Mouse (Mus musculus): ENCODE measurements around the gene Gbgt1.

GRCm38 (mm10) chr2:28552301-28552700 lies 55.6 kb downstream of the Gbgt1 start:
- TF ChIP-seq USF1 (IDR thresholded peaks at IDR 0.05; ENCODE audit: low read depth), result no peak
- TF ChIP-seq POLR2A (IDR thresholded peaks at IDR 0.05; ENCODE audit: insufficient read length, low read depth), result no peak
- TF ChIP-seq MYOD1 (IDR thresholded peaks at IDR 0.05; ENCODE audit: control insufficient read depth in 1 of 3, insufficient read length in 2 of 3, low read depth in 2 of 3), result no peak
- TF ChIP-seq CEBPB (IDR thresholded peaks at IDR 0.05; ENCODE audit: insufficient read depth, poor library complexity, severe bottlenecking), result no peak
- no peak for TF ChIP-seq TCF12 (IDR thresholded peaks at IDR 0.05; ENCODE audit: insufficient read depth, poor library complexity, severe bottlenecking)
- TF ChIP-seq MAX (IDR thresholded peaks at IDR 0.05; ENCODE audit: low read depth), result no peak
- TF ChIP-seq POLR2AphosphoS2 (IDR thresholded peaks at IDR 0.05; ENCODE audit: insufficient read length, low read depth), result no peak
- no peak for TF ChIP-seq REST (IDR thresholded peaks at IDR 0.05; ENCODE audit: insufficient read depth, insufficient read length)
- no peak for TF ChIP-seq SRF (IDR thresholded peaks at IDR 0.05; ENCODE audit: control insufficient read depth, insufficient read length, low read depth)
- TF ChIP-seq MYOG (IDR thresholded peaks at IDR 0.05; ENCODE audit: control insufficient read depth in 1 of 3, insufficient read depth in 1 of 3, insufficient read length in 2 of 3, low read depth in 2 of 3), result no peak
- no peak for TF ChIP-seq TCF3 (IDR thresholded peaks at IDR 0.05; ENCODE audit: insufficient read length, low read depth)
